Mouse (Mus musculus): ENCODE measurements around the gene Wfdc2. TPM values are rescaled to one million over a fixed set of nuclear protein-coding genes. Genes with fewer than 3 reads are reported as not detected.

Gene Wfdc2
- polyA plus RNA-seq, 1 experiment from 2014 or later = 716 TPM

GRCm38 (mm10) chr2:164551502-164551901, 10.7 kb upstream of the Wfdc2 start:
- H3K4me1 ChIP-seq (replicated peaks; ENCODE audit: insufficient read depth, low read length) = no peaks in the 10 kb centered on the region
- no peak overlapping the region for H3K4me2 ChIP-seq (ENCODE audit: low read length)
- no peaks in the 10 kb centered on the region for H3K27me3 ChIP-seq (ENCODE audit: insufficient read depth, low read length)
- DNase-seq (ENCODE audit: low spot score) = no peak
- no peaks in the 10 kb centered on the region for H3K9me3 ChIP-seq (replicated peaks; ENCODE audit: low read length)
- H3K27ac ChIP-seq = no peak overlapping the region
- H3K9ac ChIP-seq (ENCODE audit: low read depth, low read length) = no peak overlapping the region
- ATAC-seq (replicated peaks; ENCODE audit: low FRiP score, low read depth) = no peak
- no peaks in the 10 kb centered on the region for H3K36me3 ChIP-seq (ENCODE audit: insufficient read depth, low read length)
- 89% methylated on average over 9 of the region's 9 CpGs for WGBS
- no peak for TF ChIP-seq CTCF (IDR thresholded peaks at IDR 0.05; ENCODE audit: low read depth)
- H3K4me3 ChIP-seq (replicated peaks; ENCODE audit: low read depth, low read length) = no peak overlapping the region

GRCm38 (mm10) chr2:164558426-164558825, 3.8 kb upstream of the Wfdc2 start:
- ATAC-seq (replicated peaks; ENCODE audit: low FRiP score, low read depth) (no peak), DNase-seq (ENCODE audit: low spot score) (no peak)
- Histone ChIP-seq H3K27me3 (ENCODE audit: insufficient read depth, low read length) (no peaks in the 10 kb centered on the region), H3K4me1 (replicated peaks; ENCODE audit: insufficient read depth, low read length) (no peaks in the 10 kb centered on the region; the same call in 1 of the 2 replicates), H3K4me3 (replicated peaks; ENCODE audit: low read depth, low read length) (no peak overlapping the region), H3K9ac (ENCODE audit: low read depth, low read length) (no peak overlapping the region), H3K9me3 (replicated peaks; ENCODE audit: low read length) (no peaks in the 10 kb centered on the region), H3K27ac (no peak overlapping the region), H3K36me3 (ENCODE audit: insufficient read depth, low read length) (no peaks in the 10 kb centered on the region), H3K4me2 (ENCODE audit: low read length) (no peak overlapping the region)
- WGBS = 80% methylated on average over 8 of the region's 8 CpGs
- no peak for TF ChIP-seq CTCF (IDR thresholded peaks at IDR 0.05; ENCODE audit: low read depth)

- Histone ChIP-seq H3K4me1 (replicated peaks; ENCODE audit: insufficient read depth, low read length) (peaks cover 1% of the 10 kb centered on the region; the same call in 1 of the 2 replicates), H3K27ac (no peak overlapping the region), H3K4me3 (replicated peaks; ENCODE audit: low read depth, low read length) (no peak overlapping the region), H3K9ac (ENCODE audit: low read depth, low read length) (no peak overlapping the region), H3K9me3 (replicated peaks; ENCODE audit: low read length) (no peaks in the 10 kb centered on the region), H3K27me3 (ENCODE audit: insufficient read depth, low read length) (no peaks in the 10 kb centered on the region), H3K4me2 (ENCODE audit: low read length) (no peak overlapping the region), H3K36me3 (ENCODE audit: insufficient read depth, low read length) (no peaks in the 10 kb centered on the region)
- TF ChIP-seq CTCF (IDR thresholded peaks at IDR 0.05; ENCODE audit: low read depth) = no peak
- WGBS = 42% methylated on average over 16 of the region's 16 CpGs
- ATAC-seq (replicated peaks; ENCODE audit: low FRiP score, low read depth) = no peak
- no peak for DNase-seq (ENCODE audit: low spot score)
Observed at GRCm38 (mm10) chr2:164558991-164559645, 3.1 kb upstream of the Wfdc2 start.

- DNase-seq (ENCODE audit: low spot score) = no peak
- Histone ChIP-seq H3K4me2 (ENCODE audit: low read length) (no peak overlapping the region), H3K4me1 (replicated peaks; ENCODE audit: insufficient read depth, low read length) (peaks cover 5% of the 10 kb centered on the region; the same call in 1 of the 2 replicates), H3K9ac (ENCODE audit: low read depth, low read length) (no peak overlapping the region), H3K4me3 (replicated peaks; ENCODE audit: low read depth, low read length) (no peak overlapping the region), H3K36me3 (ENCODE audit: insufficient read depth, low read length) (no peaks in the 10 kb centered on the region), H3K27me3 (ENCODE audit: insufficient read depth, low read length) (no peaks in the 10 kb centered on the region), H3K27ac (no peak overlapping the region), H3K9me3 (replicated peaks; ENCODE audit: low read length) (no peaks in the 10 kb centered on the region)
- no peak for ATAC-seq (replicated peaks; ENCODE audit: low FRiP score, low read depth)
- no peak for TF ChIP-seq CTCF (IDR thresholded peaks at IDR 0.05; ENCODE audit: low read depth)
- 84% methylated on average over 8 of the region's 8 CpGs for WGBS
Observed at GRCm38 (mm10) chr2:164560106-164560505, 2.1 kb upstream of the Wfdc2 start.

GRCm38 (mm10) chr2:164563339-164564038, 1.3 kb downstream of the Wfdc2 start:
- TF ChIP-seq CTCF (IDR thresholded peaks at IDR 0.05; ENCODE audit: low read depth) = peak; percentile 78
- H3K36me3 ChIP-seq (ENCODE audit: insufficient read depth, low read length) = no peaks in the 10 kb centered on the region
- H3K27ac ChIP-seq = peak overlapping the region; percentile 85
- ATAC-seq (replicated peaks; ENCODE audit: low FRiP score, low read depth) (peak; percentile 78), DNase-seq (ENCODE audit: low spot score) (peak; percentile 86)
- H3K27me3 ChIP-seq (ENCODE audit: insufficient read depth, low read length) = no peaks in the 10 kb centered on the region
- WGBS = under 1% methylated on average over 32 of the region's 32 CpGs
- peak overlapping the region; percentile 85 for H3K4me2 ChIP-seq (ENCODE audit: low read length)
- H3K4me1 ChIP-seq (replicated peaks; ENCODE audit: insufficient read depth, low read length) = peaks cover 5% of the 10 kb centered on the region; the same call in 1 of the 2 replicates
- H3K9me3 ChIP-seq (replicated peaks; ENCODE audit: low read length) = no peaks in the 10 kb centered on the region
- H3K4me3 ChIP-seq (replicated peaks; ENCODE audit: low read depth, low read length) = peak overlapping the region; percentile 42
- H3K9ac ChIP-seq (ENCODE audit: low read depth, low read length) = peak overlapping the region; percentile 65

- H3K4me1 ChIP-seq (replicated peaks; ENCODE audit: insufficient read depth, low read length) = peaks cover 5% of the 10 kb centered on the region; the same call in 1 of the 2 replicates
- H3K4me2 ChIP-seq (ENCODE audit: low read length) = peak overlapping the region; percentile 85
- H3K9ac ChIP-seq (ENCODE audit: low read depth, low read length) = peak overlapping the region; percentile 65; the same call in 1 of the 2 replicates
- H3K27me3 ChIP-seq (ENCODE audit: insufficient read depth, low read length) = no peaks in the 10 kb centered on the region
- no peaks in the 10 kb centered on the region for H3K9me3 ChIP-seq (replicated peaks; ENCODE audit: low read length)
- no peaks in the 10 kb centered on the region for H3K36me3 ChIP-seq (ENCODE audit: insufficient read depth, low read length)
- no peak for TF ChIP-seq CTCF (IDR thresholded peaks at IDR 0.05; ENCODE audit: low read depth)
- DNase-seq (ENCODE audit: low spot score) (no peak), ATAC-seq (replicated peaks; ENCODE audit: low FRiP score, low read depth) (no peak)
- WGBS = 56% methylated on average over 5 of the region's 5 CpGs
- peak overlapping the region; percentile 85; the same call in 1 of the 2 replicates for H3K27ac ChIP-seq
- H3K4me3 ChIP-seq (replicated peaks; ENCODE audit: low read depth, low read length) = peak overlapping the region; percentile 42; the same call in 1 of the 2 replicates
Observed at GRCm38 (mm10) chr2:164564346-164564745, 2.1 kb downstream of the Wfdc2 start.
